Mouse (Mus musculus) ES-E14 (cell line): ENCODE data around the gene Ddx50.

Experiments
- HCFC1 ChIP-seq: IDR thresholded peaks from 2 replicates; pipeline ENCODE4 v1.6.1; 2012; ENCODE audit warnings: low read length, inconsistent platforms, borderline replicate concordance; ENCODE audit not compliant: insufficient read depth
- MAFK ChIP-seq: IDR thresholded peaks from 2 replicates; pipeline ENCODE4 v1.6.1; 2014; ENCODE audit warnings: mild to moderate bottlenecking, low read depth, low read length, inconsistent platforms; ENCODE audit not compliant: insufficient read depth
- ZC3H11A ChIP-seq: IDR thresholded peaks from 2 replicates; pipeline ENCODE4 v1.6.1; 2012; ENCODE audit warnings: low read depth, mild to moderate bottlenecking, inconsistent platforms, low read length, borderline replicate concordance
- ZNF384 ChIP-seq: IDR thresholded peaks from 2 replicates; pipeline ENCODE4 v1.6.1; 2012; ENCODE audit warnings: low read depth, low read length, inconsistent platforms

DNA sequence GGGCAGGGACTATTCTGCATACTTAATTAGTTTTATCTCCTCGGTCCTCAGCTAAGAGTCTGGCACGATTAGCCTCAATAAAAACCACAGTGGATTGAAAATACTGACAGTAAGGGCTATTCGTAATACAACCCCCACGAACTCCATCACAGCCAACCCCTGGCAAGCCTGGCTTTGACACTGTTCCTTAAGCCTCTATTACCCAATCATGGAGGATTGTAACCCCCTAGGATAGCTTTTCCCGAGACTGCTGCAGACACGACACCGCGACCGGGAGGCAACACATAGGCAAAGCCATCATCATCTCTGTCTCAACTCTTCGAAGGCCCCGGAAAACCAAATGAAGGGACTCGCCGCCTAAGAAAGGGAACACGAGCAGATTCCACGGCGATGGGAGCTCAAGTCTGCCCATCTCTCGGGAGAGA is 648 bp downstream of the Ddx50 start:
- no peak for TF ChIP-seq ZC3H11A
- no peak for TF ChIP-seq MAFK
- no peak for TF ChIP-seq HCFC1
- no peak for TF ChIP-seq ZNF384
